Mouse (Mus musculus) kidney, adult 11 months (tissue): Measurements from ENCODE around the gene Amh.

Experiments used
- DNase-seq: peaks from one replicate; pipeline ENCODE4 v3.0.0; 2022

Amh gene

GRCm38 (mm10) chr10:80804916-80805315 lies at the start of gene Amh:
Gene Amh, plus strand, starts transcription at chr10:80805243.
- no peak for DNase-seq

- no peak for DNase-seq
These were observed 49.6 kb upstream of the Amh start for GRCm38 (mm10) chr10:80755291-80756015.

GRCm38 (mm10) chr10:80756099-80756498 lies 48.9 kb upstream of the Amh start:
- no peak for DNase-seq

GRCm38 (mm10) chr10:80756509-80756908 lies 48.5 kb upstream of the Amh start:
- DNase-seq: no peak

GRCm38 (mm10) chr10:80756967-80757366 lies 48.1 kb upstream of the Amh start:
- DNase-seq: no peak

GRCm38 (mm10) chr10:80757717-80758116 lies 47.3 kb upstream of the Amh start:
- peak; percentile 89 for DNase-seq

GRCm38 (mm10) chr10:80758651-80759050 lies 46.4 kb upstream of the Amh start:
- DNase-seq: no peak

GRCm38 (mm10) chr10:80760596-80761524 lies 44.2 kb upstream of the Amh start:
- DNase-seq: peak; percentile 28

- DNase-seq: no peak
These were observed 43.2 kb upstream of the Amh start for GRCm38 (mm10) chr10:80761821-80762220.

GRCm38 (mm10) chr10:80763502-80763901 lies 41.5 kb upstream of the Amh start:
- DNase-seq: no peak

- DNase-seq: no peak
These were observed 39.3 kb upstream of the Amh start for GRCm38 (mm10) chr10:80765746-80766145.

- peak; percentile 66 for DNase-seq
These were observed 38.8 kb upstream of the Amh start for GRCm38 (mm10) chr10:80766161-80766815.

GRCm38 (mm10) chr10:80768365-80768764 lies 36.7 kb upstream of the Amh start:
- DNase-seq: no peak

GRCm38 (mm10) chr10:80773816-80774215 lies 31.2 kb upstream of the Amh start:
- DNase-seq: no peak

- peak; percentile 74 for DNase-seq
These were observed 30.5 kb upstream of the Amh start for GRCm38 (mm10) chr10:80774549-80774948.

GRCm38 (mm10) chr10:80774981-80775380 lies 30.1 kb upstream of the Amh start:
- DNase-seq: no peak

GRCm38 (mm10) chr10:80775731-80776130 lies 29.3 kb upstream of the Amh start:
- no peak for DNase-seq

- no peak for DNase-seq
These were observed 28.6 kb upstream of the Amh start for GRCm38 (mm10) chr10:80776358-80776869.

GRCm38 (mm10) chr10:80777123-80777522 lies 27.9 kb upstream of the Amh start:
- no peak for DNase-seq

- no peak for DNase-seq
These were observed 25.5 kb upstream of the Amh start for GRCm38 (mm10) chr10:80779565-80779964.

- no peak for DNase-seq
These were observed 20.7 kb upstream of the Amh start for GRCm38 (mm10) chr10:80784302-80784701.

GRCm38 (mm10) chr10:80784871-80785270 lies 20.2 kb upstream of the Amh start:
- no peak for DNase-seq

GRCm38 (mm10) chr10:80785963-80786362 lies 19.1 kb upstream of the Amh start:
- DNase-seq: no peak
